Mouse (Mus musculus) layer of hippocampus, adult 2 months (tissue): ENCODE data around the gene Chd9. TPM values are rescaled to one million over a fixed set of nuclear protein-coding genes. Genes with fewer than 3 reads are reported as not detected.
A peak's percentile ranks its signal among the peaks of the same experiment; 100 is the strongest.
"Not testable (repeated sequence)": the region's sequence is repeated elsewhere in the genome, so short reads cannot be mapped to it uniquely, and the experiment has no call there.

Experiments used
- DNase-seq, 2 experiments: peaks; one replicate each; pipeline ENCODE4 v3.0.0; 2022; ENCODE audit warnings: low spot score in 2 of 2
- H3K27ac ChIP-seq: fragments of 200-600 bp; 2 replicates; pipeline ENCODE4 v1.8.1; 2022
- H3K4me3 ChIP-seq: fragments of 200-600 bp; 2 replicates; pipeline ENCODE4 v1.8.1; 2022; ENCODE audit warnings: mild to moderate bottlenecking
- CTCF ChIP-seq: fragments of 200-600 bp; conservative IDR thresholded peaks from 2 replicates; pipeline ENCODE4 v1.8.1; 2022; ENCODE audit warnings: antibody characterized with exemption, mild to moderate bottlenecking, moderate library complexity
- total RNA-seq, 2 experiments: library from RNA; stranded (reverse); gene quantifications; 2 replicates each; pipeline ENCODE4 v1.2.3; 2021

Gene Chd9
- total RNA-seq, 2 experiments from 2014 or later = 254 to 256 TPM

- DNase-seq = no peak
- Histone ChIP-seq H3K4me3 (peak overlapping the region; percentile 94), H3K27ac (peak overlapping the region; percentile 89)
- no peak for TF ChIP-seq CTCF
These were observed 79.3 kb downstream of the Chd9 start for GRCm38 (mm10) chr8:90907516-90907847.

GRCm38 (mm10) chr8:90907848-90908551 lies 79.8 kb downstream of the Chd9 start:
- peak; percentile 74 for TF ChIP-seq CTCF
- Histone ChIP-seq H3K4me3 (peak overlapping the region; percentile 94), H3K27ac (peak overlapping the region; percentile 89)
- peak; percentile 84 to 89 for DNase-seq

- H3K4me3 ChIP-seq = peak overlapping the region; percentile 94
- peak; percentile 11 to 26 for DNase-seq
- TF ChIP-seq CTCF = peak; percentile 23; the same call in 1 of the 2 replicates
- H3K27ac ChIP-seq = peak overlapping the region; percentile 89
These were observed 80.7 kb downstream of the Chd9 start for GRCm38 (mm10) chr8:90908580-90909471.

- DNase-seq = no peak
- Histone ChIP-seq H3K27ac (no peak overlapping the region), H3K4me3 (no peak overlapping the region)
- no peak for TF ChIP-seq CTCF
These were observed 95.2 kb downstream of the Chd9 start for GRCm38 (mm10) chr8:90923158-90923905.

GRCm38 (mm10) chr8:90928412-90928811 lies 100.3 kb downstream of the Chd9 start:
- TF ChIP-seq CTCF = no peak
- no peak for DNase-seq
- Histone ChIP-seq H3K4me3 (no peak overlapping the region), H3K27ac (no peak overlapping the region)

GRCm38 (mm10) chr8:90930125-90930524 lies 102.0 kb downstream of the Chd9 start:
- not testable (repeated sequence) for DNase-seq, H3K4me3 ChIP-seq, H3K27ac ChIP-seq

GRCm38 (mm10) chr8:90932934-90933333 lies 104.8 kb downstream of the Chd9 start:
- no peak for TF ChIP-seq CTCF
- DNase-seq = no peak
- no peak overlapping the region for H3K27ac ChIP-seq
- H3K4me3 ChIP-seq = no peak overlapping the region

GRCm38 (mm10) chr8:90934786-90935185 lies 106.6 kb downstream of the Chd9 start:
- no peak for TF ChIP-seq CTCF
- no peak for DNase-seq
- no peak overlapping the region for H3K27ac ChIP-seq
- no peak overlapping the region for H3K4me3 ChIP-seq

GRCm38 (mm10) chr8:90936840-90937239 lies 108.7 kb downstream of the Chd9 start:
- TF ChIP-seq CTCF = peak; percentile 77
- Histone ChIP-seq H3K4me3 (no peak overlapping the region), H3K27ac (no peak overlapping the region)
- no peak for DNase-seq

- TF ChIP-seq CTCF = no peak
- no peak for DNase-seq
- no peak overlapping the region for H3K27ac ChIP-seq
- H3K4me3 ChIP-seq = no peak overlapping the region
These were observed 110.3 kb downstream of the Chd9 start for GRCm38 (mm10) chr8:90938352-90938930.

- no peak overlapping the region for H3K27ac ChIP-seq
- no peak overlapping the region for H3K4me3 ChIP-seq
- no peak for DNase-seq
- TF ChIP-seq CTCF = no peak
These were observed 111.7 kb downstream of the Chd9 start for GRCm38 (mm10) chr8:90939867-90940266.

- no peak for TF ChIP-seq CTCF
- Histone ChIP-seq H3K27ac (no peak overlapping the region), H3K4me3 (no peak overlapping the region)
- no peak for DNase-seq
These were observed 115.6 kb downstream of the Chd9 start for GRCm38 (mm10) chr8:90943770-90944169.
